Mouse (Mus musculus) C2C12 (cell line): ENCODE measurements around the gene Mtch2.

ENCODE experiments used
- CEBPB ChIP-seq: IDR thresholded peaks from one replicate; pipeline ENCODE4 v1.6.1; 2011; ENCODE audit warnings: low read depth, mild to moderate bottlenecking, control low read depth, moderate library complexity
- CTCF ChIP-seq: IDR thresholded peaks from one replicate; pipeline ENCODE4 v1.5.1; 2011; ENCODE audit not compliant: control insufficient read depth, insufficient read depth, insufficient read length
- FOSL1 ChIP-seq: IDR thresholded peaks from one replicate; pipeline ENCODE4 v1.8.0; 2011; ENCODE audit warnings: mild to moderate bottlenecking, low read length; ENCODE audit not compliant: poor library complexity, insufficient read depth, severe bottlenecking
- MAX ChIP-seq: IDR thresholded peaks from one replicate; pipeline ENCODE4 v1.6.1; 2011; ENCODE audit warnings: mild to moderate bottlenecking, control low read depth
- MYOD1 ChIP-seq: IDR thresholded peaks from one replicate; pipeline ENCODE4 v1.6.1; 2011; ENCODE audit warnings: low read depth; ENCODE audit not compliant: control insufficient read depth, insufficient read length
- MYOG ChIP-seq: IDR thresholded peaks from one replicate; pipeline ENCODE4 v1.6.1; 2011; ENCODE audit not compliant: control insufficient read depth, insufficient read length; ENCODE audit errors: extremely low read depth
- USF1 ChIP-seq: IDR thresholded peaks from one replicate; pipeline ENCODE4 v1.6.1; 2011; ENCODE audit warnings: low read depth, mild to moderate bottlenecking, control low read depth, moderate library complexity

- TF ChIP-seq CTCF (no peak), CEBPB (no peak), MYOG (no peak), MAX (no peak), USF1 (no peak), MYOD1 (no peak), FOSL1 (no peak)
Measured at GRCm38 (mm10) chr2:90822978-90823377, 24.0 kb upstream of the Mtch2 start.
